Mouse (Mus musculus) forelimb bud, embryonic 11.5 days (tissue): ENCODE results near the gene Dynlt3.
"Not testable (repeated sequence)": the region's sequence is repeated elsewhere in the genome, so short reads cannot be mapped to it uniquely, and the experiment has no call there.

Experiments used
- DNase-seq: peaks from one replicate; pipeline ENCODE4 v3.0.0-alpha.2; 2012; ENCODE audit warnings: low read depth, low spot score

Dynlt3 gene

GRCm38 (mm10) chrX:9662391-9663111 lies at the start of gene Dynlt3:
Gene Dynlt3 (minus strand): TSS chrX:9663003.
- DNase-seq, result peak; percentile 87

GRCm38 (mm10) chrX:9699815-9700214 lies 37.0 kb upstream of the Dynlt3 start:
- no peak for DNase-seq

- no peak for DNase-seq
Observed at GRCm38 (mm10) chrX:9695997-9696396, 33.2 kb upstream of the Dynlt3 start.

GRCm38 (mm10) chrX:9672040-9672439 lies 9.2 kb upstream of the Dynlt3 start:
- DNase-seq, result no peak

- DNase-seq, result no peak
Observed at GRCm38 (mm10) chrX:9671418-9671817, 8.6 kb upstream of the Dynlt3 start.

GRCm38 (mm10) chrX:9652806-9653205 lies 10.0 kb downstream of the Dynlt3 start:
- DNase-seq, result no peak

- DNase-seq, result not testable (repeated sequence)
Observed at GRCm38 (mm10) chrX:9640594-9640993, 22.2 kb downstream of the Dynlt3 start.

GRCm38 (mm10) chrX:9640126-9640525 lies 22.7 kb downstream of the Dynlt3 start:
- not testable (repeated sequence) for DNase-seq
